Mouse (Mus musculus): Measurements from ENCODE around the gene Cebpb. TPM values are rescaled to one million over a fixed set of nuclear protein-coding genes. Genes with fewer than 3 reads are reported as not detected.

The Cebpb gene
- polyA plus RNA-seq, 1 experiment = 16.7 TPM

- Histone ChIP-seq H3K4me3 (ENCODE audit: insufficient read depth, low read length) (no peak overlapping the region), H3K4me1 (ENCODE audit: control insufficient read depth, insufficient read depth, low read length) (peaks cover 5% of the 10 kb centered on the region), H3K27ac (ENCODE audit: insufficient read depth, low read length) (no peak overlapping the region)
- TF ChIP-seq POLR2A (IDR thresholded peaks at IDR 0.05; ENCODE audit: extremely low read depth, insufficient read depth, low read length) (no peak), CTCF (IDR thresholded peaks at IDR 0.05; ENCODE audit: extremely low read depth, insufficient read depth, low read length) (no peak)
Measured at GRCm38 (mm10) chr2:167662713-167663112, 26.0 kb upstream of the Cebpb start.

- Histone ChIP-seq H3K4me1 (ENCODE audit: control insufficient read depth, insufficient read depth, low read length) (no peaks in the 10 kb centered on the region; the same call in 1 of the 2 replicates), H3K4me3 (ENCODE audit: insufficient read depth, low read length) (no peak overlapping the region), H3K27ac (ENCODE audit: insufficient read depth, low read length) (no peak overlapping the region)
- TF ChIP-seq POLR2A (IDR thresholded peaks at IDR 0.05; ENCODE audit: extremely low read depth, insufficient read depth, low read length) (no peak), CTCF (IDR thresholded peaks at IDR 0.05; ENCODE audit: extremely low read depth, insufficient read depth, low read length) (no peak)
Measured at GRCm38 (mm10) chr2:167665972-167666713, 22.6 kb upstream of the Cebpb start.

GRCm38 (mm10) chr2:167668426-167668825 lies 20.3 kb upstream of the Cebpb start:
- no peak for TF ChIP-seq POLR2A (IDR thresholded peaks at IDR 0.05; ENCODE audit: extremely low read depth, insufficient read depth, low read length)
- no peak for TF ChIP-seq CTCF (IDR thresholded peaks at IDR 0.05; ENCODE audit: extremely low read depth, insufficient read depth, low read length)
- Histone ChIP-seq H3K4me1 (ENCODE audit: control insufficient read depth, insufficient read depth, low read length) (no peaks in the 10 kb centered on the region), H3K27ac (ENCODE audit: insufficient read depth, low read length) (no peak overlapping the region), H3K4me3 (ENCODE audit: insufficient read depth, low read length) (no peak overlapping the region)

GRCm38 (mm10) chr2:167669398-167669797 lies 19.3 kb upstream of the Cebpb start:
- H3K4me1 ChIP-seq (ENCODE audit: control insufficient read depth, insufficient read depth, low read length) = no peaks in the 10 kb centered on the region
- H3K4me3 ChIP-seq (ENCODE audit: insufficient read depth, low read length) = no peak overlapping the region
- no peak overlapping the region for H3K27ac ChIP-seq (ENCODE audit: insufficient read depth, low read length)
- no peak for TF ChIP-seq POLR2A (IDR thresholded peaks at IDR 0.05; ENCODE audit: extremely low read depth, insufficient read depth, low read length)
- no peak for TF ChIP-seq CTCF (IDR thresholded peaks at IDR 0.05; ENCODE audit: extremely low read depth, insufficient read depth, low read length)

GRCm38 (mm10) chr2:167671101-167671633 lies 17.5 kb upstream of the Cebpb start:
- 0 out of 2 replicates have a peak overlapping the region, but pooled peaks have one; percentile 44 for H3K27ac ChIP-seq (ENCODE audit: insufficient read depth, low read length)
- no peaks in the 10 kb centered on the region for H3K4me1 ChIP-seq (ENCODE audit: control insufficient read depth, insufficient read depth, low read length)
- TF ChIP-seq POLR2A (IDR thresholded peaks at IDR 0.05; ENCODE audit: extremely low read depth, insufficient read depth, low read length) (no peak), CTCF (IDR thresholded peaks at IDR 0.05; ENCODE audit: extremely low read depth, insufficient read depth, low read length) (no peak)
- H3K4me3 ChIP-seq (ENCODE audit: insufficient read depth, low read length) = no peak overlapping the region

- no peak overlapping the region for H3K4me3 ChIP-seq (ENCODE audit: insufficient read depth, low read length)
- TF ChIP-seq POLR2A (IDR thresholded peaks at IDR 0.05; ENCODE audit: extremely low read depth, insufficient read depth, low read length) (no peak), CTCF (IDR thresholded peaks at IDR 0.05; ENCODE audit: extremely low read depth, insufficient read depth, low read length) (no peak)
- H3K27ac ChIP-seq (ENCODE audit: insufficient read depth, low read length) = no peak overlapping the region
- H3K4me1 ChIP-seq (ENCODE audit: control insufficient read depth, insufficient read depth, low read length) = no peaks in the 10 kb centered on the region
Measured at GRCm38 (mm10) chr2:167672212-167672685, 16.5 kb upstream of the Cebpb start.

GRCm38 (mm10) chr2:167675120-167675909 lies 13.4 kb upstream of the Cebpb start:
- Histone ChIP-seq H3K27ac (ENCODE audit: insufficient read depth, low read length) (no peak overlapping the region), H3K4me1 (ENCODE audit: control insufficient read depth, insufficient read depth, low read length) (no peaks in the 10 kb centered on the region), H3K4me3 (ENCODE audit: insufficient read depth, low read length) (no peak overlapping the region)
- TF ChIP-seq POLR2A (IDR thresholded peaks at IDR 0.05; ENCODE audit: extremely low read depth, insufficient read depth, low read length) (no peak), CTCF (IDR thresholded peaks at IDR 0.05; ENCODE audit: extremely low read depth, insufficient read depth, low read length) (peak; percentile 57)

GRCm38 (mm10) chr2:167678600-167678999 lies 10.1 kb upstream of the Cebpb start:
- TF ChIP-seq POLR2A (IDR thresholded peaks at IDR 0.05; ENCODE audit: extremely low read depth, insufficient read depth, low read length) = no peak
- peak; percentile 30 for TF ChIP-seq CTCF (IDR thresholded peaks at IDR 0.05; ENCODE audit: extremely low read depth, insufficient read depth, low read length)
- no peak overlapping the region for H3K27ac ChIP-seq (ENCODE audit: insufficient read depth, low read length)
- no peaks in the 10 kb centered on the region for H3K4me1 ChIP-seq (ENCODE audit: control insufficient read depth, insufficient read depth, low read length)
- H3K4me3 ChIP-seq (ENCODE audit: insufficient read depth, low read length) = no peak overlapping the region

- TF ChIP-seq CTCF (IDR thresholded peaks at IDR 0.05; ENCODE audit: extremely low read depth, insufficient read depth, low read length) = peak; percentile 76
- TF ChIP-seq POLR2A (IDR thresholded peaks at IDR 0.05; ENCODE audit: extremely low read depth, insufficient read depth, low read length) = no peak
Measured at GRCm38 (mm10) chr2:167679902-167680430, 8.7 kb upstream of the Cebpb start.

More at GRCm38 (mm10) chr2:167679902-167680430, 8.7 kb upstream of the Cebpb start:
- no peak overlapping the region for H3K4me3 ChIP-seq (ENCODE audit: insufficient read depth, low read length)
- H3K27ac ChIP-seq (ENCODE audit: insufficient read depth, low read length) = no peak overlapping the region
- no peaks in the 10 kb centered on the region for H3K4me1 ChIP-seq (ENCODE audit: control insufficient read depth, insufficient read depth, low read length)
